ENCODE assay signal across 8 mouse cellular contexts in the genomic region with DNA sequence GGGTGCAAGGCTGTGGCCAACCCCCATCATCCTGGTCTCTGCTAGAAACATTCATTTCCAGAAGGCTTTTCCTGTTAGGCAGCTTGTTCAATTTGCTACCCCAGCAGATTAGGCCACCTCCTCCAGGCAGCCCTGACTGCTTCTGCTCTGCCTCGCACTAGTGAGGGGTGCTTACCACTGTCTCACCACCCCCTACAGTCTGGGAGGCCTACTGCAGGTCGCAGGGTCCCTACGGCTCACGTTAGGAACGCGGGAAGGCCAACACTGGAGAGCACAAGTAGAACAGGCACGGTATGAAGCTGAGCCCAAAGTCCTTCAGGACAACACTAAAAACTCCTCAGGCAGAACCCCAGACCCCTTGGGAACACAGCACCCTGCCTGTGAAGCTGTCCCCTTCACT. TPM values are rescaled to one million over a fixed set of nuclear protein-coding genes. Genes with fewer than 3 reads are reported as not detected.
DNase-seq lines count a peak whose midpoint lies in the region; ATAC-seq and TF ChIP-seq lines count a peak whose summit lies in the region.

No protein-coding gene starts in this region.

- no peaks in the 10 kb centered on the region; the same call in 1 of the 2 replicates for H3K36me3 ChIP-seq in ES-Bruce4 (ENCODE audit: control insufficient read depth, insufficient read depth, low read length, poor library complexity, severe bottlenecking)
- H3K36me3 ChIP-seq in heart, postnatal 0 days (replicated peaks; ENCODE audit: control insufficient read depth, insufficient read depth, low read length) = peaks cover 34% of the 10 kb centered on the region
- peaks cover 22% of the 10 kb centered on the region for H3K36me3 ChIP-seq in midbrain, embryonic 11.5 days (ENCODE audit: control insufficient read depth, insufficient read depth, low read length)

- peak overlapping the region; percentile 80 for H3K4me2 ChIP-seq in heart, postnatal 0 days (ENCODE audit: low read depth, low read length)
- peak overlapping the region; percentile 86 for H3K4me2 ChIP-seq in midbrain, embryonic 11.5 days

- H3K4me3 ChIP-seq in gastrocnemius, adult 2 months = peak overlapping the region; percentile 1; the same call in 1 of the 2 replicates
- no peak overlapping the region for H3K4me3 ChIP-seq in ES-Bruce4 (ENCODE audit: low read depth, low read length)
- peak overlapping the region; percentile 74 for H3K4me3 ChIP-seq in heart, postnatal 0 days (ENCODE audit: low read depth, low read length)
- H3K4me3 ChIP-seq in midbrain, embryonic 11.5 days (ENCODE audit: low read depth, low read length) = no peak overlapping the region

- H3K27ac ChIP-seq in gastrocnemius, adult 2 months = peak overlapping the region; percentile 9; the same call in 1 of the 2 replicates
- no peak overlapping the region for H3K27ac ChIP-seq in ES-Bruce4 (ENCODE audit: insufficient read depth, low read length)
- peak overlapping the region; percentile 94 for H3K27ac ChIP-seq in heart, postnatal 0 days (ENCODE audit: low read depth)
- H3K27ac ChIP-seq in midbrain, embryonic 11.5 days (ENCODE audit: low read depth, low read length) = peak overlapping the region; percentile 2

- DNase-seq in gastrocnemius, adult 2 months = no peak
- no peak for DNase-seq in gastrocnemius, postnatal 36 days
- DNase-seq in heart, postnatal 0 days (ENCODE audit: low spot score) = peak; percentile 35
- no peak for DNase-seq in midbrain, embryonic 11.5 days (ENCODE audit: low spot score, missing footprints)
- no peak for DNase-seq in left cerebral cortex, postnatal 10 days (ENCODE audit: extremely low spot score in 1 of 2, low spot score in 2 of 2)
- DNase-seq in urinary bladder, postnatal 10 days (ENCODE audit: low spot score) = no peak

- no peak overlapping the region for H3K9ac ChIP-seq in ES-Bruce4 (ENCODE audit: low read depth, poor library complexity, severe bottlenecking)
- peak overlapping the region; percentile 95; the same call in 1 of the 2 replicates for H3K9ac ChIP-seq in heart, postnatal 0 days (replicated peaks; ENCODE audit: low read depth, low read length)
- peak overlapping the region; percentile 2; the same call in 1 of the 2 replicates for H3K9ac ChIP-seq in midbrain, embryonic 11.5 days (ENCODE audit: low read length)

- 60% methylated on average over 7 of the region's 7 CpGs for WGBS in heart, postnatal 0 days
- WGBS in midbrain, embryonic 11.5 days = 80% methylated on average over 7 of the region's 7 CpGs

- no peaks in the 10 kb centered on the region for H3K9me3 ChIP-seq in ES-Bruce4 (replicated peaks; ENCODE audit: control insufficient read depth, insufficient read depth, low read length, poor library complexity, severe bottlenecking)
- no peaks in the 10 kb centered on the region for H3K9me3 ChIP-seq in heart, postnatal 0 days (replicated peaks; ENCODE audit: control insufficient read depth, low read length)
- H3K9me3 ChIP-seq in midbrain, embryonic 11.5 days (ENCODE audit: control insufficient read depth, low read length) = no peaks in the 10 kb centered on the region

- intact Hi-C loops in gastrocnemius, adult 2 months (cut with DNase I) = no loop called here
- intact Hi-C loops in gastrocnemius, postnatal 36 days (cut with DNase I) = no loop called here
- intact Hi-C loops in left cerebral cortex, postnatal 10 days (cut with DNase I) = no loop called here

- H3K27me3 ChIP-seq in ES-Bruce4 (ENCODE audit: control insufficient read depth, insufficient read depth, low read length, poor library complexity, severe bottlenecking) = no peaks in the 10 kb centered on the region
- no peaks in the 10 kb centered on the region for H3K27me3 ChIP-seq in heart, postnatal 0 days (ENCODE audit: control insufficient read depth, insufficient read depth, low read length)
- no peaks in the 10 kb centered on the region for H3K27me3 ChIP-seq in midbrain, embryonic 11.5 days (ENCODE audit: control insufficient read depth, insufficient read depth, low read length)

- TF ChIP-seq POLR2A in ES-Bruce4 (IDR thresholded peaks at IDR 0.05; ENCODE audit: insufficient read depth, low read length) = no peak

- no peak for TF ChIP-seq CTCF in gastrocnemius, adult 2 months (IDR thresholded peaks at IDR 0.05)
- TF ChIP-seq CTCF in ES-Bruce4 (IDR thresholded peaks at IDR 0.05; ENCODE audit: low read depth, low read length) = peak; percentile 64
- TF ChIP-seq CTCF in heart, postnatal 0 days (IDR thresholded peaks at IDR 0.05; ENCODE audit: low read depth) = peak; percentile 13; the same call in 1 of the 2 replicates

- no peak for ATAC-seq in heart, postnatal 0 days (ENCODE audit: insufficient read depth, low read depth)
- ATAC-seq in midbrain, embryonic 11.5 days (ENCODE audit: low FRiP score) = no peak
- ATAC-seq in monocyte, adult 5-6 weeks (replicated peaks; ENCODE audit: insufficient number of reproducible peaks, low FRiP score, low TSS enrichment, poor library complexity, severe bottlenecking) = no peak

- H3K4me1 ChIP-seq in ES-Bruce4 (ENCODE audit: control insufficient read depth, insufficient read depth, low read length) = no peaks in the 10 kb centered on the region
- H3K4me1 ChIP-seq in heart, postnatal 0 days (ENCODE audit: control insufficient read depth, insufficient read depth) = peaks cover 57% of the 10 kb centered on the region
- H3K4me1 ChIP-seq in midbrain, embryonic 11.5 days (ENCODE audit: control insufficient read depth, insufficient read depth, low read length) = peaks cover 35% of the 10 kb centered on the region

- no peak for TF ChIP-seq EP300 in ES-Bruce4 (IDR thresholded peaks at IDR 0.05; ENCODE audit: insufficient read depth, low read depth, low read length)
- TF ChIP-seq EP300 in heart, postnatal 0 days (IDR thresholded peaks at IDR 0.05; ENCODE audit: low read depth) = no peak

RNA-seq across cellular contexts. Expression of gene Akt1, which starts 2.8 kb away (rescaled TPM):
- 10 to 100 TPM; 50.9 to 59.3 TPM for total RNA-seq in gastrocnemius, adult 2 months (2021)
- 10 to 100 TPM; 49.9 to 55.7 TPM for total RNA-seq in gastrocnemius, postnatal 36 days (2021)
- polyA plus RNA-seq in ES-Bruce4 (2011; ENCODE audit: insufficient read depth, insufficient read length, low read depth, missing spikeins) = 70.4 and 78.0 TPM in 2 replicates
- 206 and 234 TPM in 2 replicates for total RNA-seq in heart, postnatal 0 days (2014; rRNA removed; ENCODE audit: low replicate concordance)
- polyA plus RNA-seq in heart, postnatal 0 days (2015; fragmentation: Nextera tagmentation; extraction: Ambion mirVana) = 60.6 and 70.9 TPM in 2 replicates
- 62.5 and 82.6 TPM in 2 replicates for polyA plus RNA-seq in midbrain, embryonic 11.5 days (2014; fragmentation: Nextera tagmentation; extraction: Ambion mirVana)
- 100 to 1,000 TPM; 166 to 169 TPM for total RNA-seq in left cerebral cortex, postnatal 10 days (2021)
- total RNA-seq in monocyte, adult 5-6 weeks (2017) = 151 to 190 TPM (median 176 TPM) in 3 replicates

RNA-seq across cellular contexts. Expression of gene Zbtb42, which starts 6.7 kb away (rescaled TPM):
- total RNA-seq in gastrocnemius, adult 2 months (2021) = under 1 TPM; 0.64 to 0.81 TPM
- total RNA-seq in gastrocnemius, postnatal 36 days (2021) = 1 to 10 TPM in 1 of 2 experiments, under 1 TPM in 1; 0.79 to 1.1 TPM
- polyA plus RNA-seq in ES-Bruce4 (2011; ENCODE audit: insufficient read depth, insufficient read length, low read depth, missing spikeins) = 2.2 and 5.0 TPM in 2 replicates
- total RNA-seq in heart, postnatal 0 days (2014; rRNA removed; ENCODE audit: low replicate concordance) = 3.2 and 18.3 TPM in 2 replicates
- polyA plus RNA-seq in heart, postnatal 0 days (2015; fragmentation: Nextera tagmentation; extraction: Ambion mirVana) = 4.6 TPM in 2 replicates
- 4.8 and 5.1 TPM in 2 replicates for polyA plus RNA-seq in midbrain, embryonic 11.5 days (2014; fragmentation: Nextera tagmentation; extraction: Ambion mirVana)
- total RNA-seq in left cerebral cortex, postnatal 10 days (2021) = under 1 TPM; 0.28 to 0.34 TPM
- 4.3 to 8.3 TPM (median 5.6 TPM) in 3 replicates for total RNA-seq in monocyte, adult 5-6 weeks (2017)

RNA-seq across cellular contexts. Expression of gene Siva1, which starts 27.4 kb away (rescaled TPM):
- total RNA-seq in gastrocnemius, adult 2 months (2021) = 10 to 100 TPM; 18.6 to 25.3 TPM
- total RNA-seq in gastrocnemius, postnatal 36 days (2021) = 10 to 100 TPM; 12.6 to 17.0 TPM
- 103 and 104 TPM in 2 replicates for polyA plus RNA-seq in ES-Bruce4 (2011; ENCODE audit: insufficient read depth, insufficient read length, low read depth, missing spikeins)
- 92.0 and 107 TPM in 2 replicates for total RNA-seq in heart, postnatal 0 days (2014; rRNA removed; ENCODE audit: low replicate concordance)
- 62.2 and 71.1 TPM in 2 replicates for polyA plus RNA-seq in heart, postnatal 0 days (2015; fragmentation: Nextera tagmentation; extraction: Ambion mirVana)
- polyA plus RNA-seq in midbrain, embryonic 11.5 days (2014; fragmentation: Nextera tagmentation; extraction: Ambion mirVana) = 182 and 230 TPM in 2 replicates
- 10 to 100 TPM; 14.3 to 15.5 TPM for total RNA-seq in left cerebral cortex, postnatal 10 days (2021)
- 73.4 to 154 TPM (median 84.8 TPM) in 3 replicates for total RNA-seq in monocyte, adult 5-6 weeks (2017)

RNA-seq across cellular contexts. Expression of gene Cep170b, which starts 48.4 kb away (rescaled TPM):
- 10 to 100 TPM in 1 of 2 experiments, 1 to 10 TPM in 1; 9.8 to 13.6 TPM for total RNA-seq in gastrocnemius, adult 2 months (2021)
- 10 to 100 TPM; 11.2 to 12.3 TPM for total RNA-seq in gastrocnemius, postnatal 36 days (2021)
- polyA plus RNA-seq in ES-Bruce4 (2011; ENCODE audit: insufficient read depth, insufficient read length, low read depth, missing spikeins) = 102 and 104 TPM in 2 replicates
- total RNA-seq in heart, postnatal 0 days (2014; rRNA removed; ENCODE audit: low replicate concordance) = 10.1 and 17.6 TPM in 2 replicates
- polyA plus RNA-seq in heart, postnatal 0 days (2015; fragmentation: Nextera tagmentation; extraction: Ambion mirVana) = 1.8 and 2.4 TPM in 2 replicates
- polyA plus RNA-seq in midbrain, embryonic 11.5 days (2014; fragmentation: Nextera tagmentation; extraction: Ambion mirVana) = 5.2 and 5.5 TPM in 2 replicates
- 100 to 1,000 TPM; 222 to 234 TPM for total RNA-seq in left cerebral cortex, postnatal 10 days (2021)
- total RNA-seq in monocyte, adult 5-6 weeks (2017) = 0.29 to 0.43 TPM in 2 of 3 replicates, not detected in the other

RNA-seq across cellular contexts. Expression of gene Adssl1, which starts 52.0 kb away (rescaled TPM):
- 1,000 to 10,000 TPM; 1,028 to 1,061 TPM for total RNA-seq in gastrocnemius, adult 2 months (2021)
- total RNA-seq in gastrocnemius, postnatal 36 days (2021) = 100 to 1,000 TPM; 904 to 982 TPM
- polyA plus RNA-seq in ES-Bruce4 (2011; ENCODE audit: insufficient read depth, insufficient read length, low read depth, missing spikeins) = 6.6 and 8.7 TPM in 2 replicates
- total RNA-seq in heart, postnatal 0 days (2014; rRNA removed; ENCODE audit: low replicate concordance) = 86.8 and 106 TPM in 2 replicates
- 159 and 176 TPM in 2 replicates for polyA plus RNA-seq in heart, postnatal 0 days (2015; fragmentation: Nextera tagmentation; extraction: Ambion mirVana)
- polyA plus RNA-seq in midbrain, embryonic 11.5 days (2014; fragmentation: Nextera tagmentation; extraction: Ambion mirVana) = 1.9 and 2.7 TPM in 2 replicates
- total RNA-seq in left cerebral cortex, postnatal 10 days (2021) = 1 to 10 TPM; 2.8 to 3.9 TPM
- total RNA-seq in monocyte, adult 5-6 weeks (2017) = 81.5 to 125 TPM (median 102 TPM) in 3 replicates

Comparison
In these comparisons a context has a peak if more than half of its experiments do, and no peak if none do; other contexts are left out.
1. H3K4me3 ChIP-seq: peak in gastrocnemius, adult 2 months (single experiment) and heart, postnatal 0 days (single experiment); none in ES-Bruce4 (single experiment) and midbrain, embryonic 11.5 days (single experiment).